Mouse (Mus musculus) spleen, postnatal 14 days (tissue): ENCODE results near the gene Olfr749.
A peak's percentile ranks its signal among the peaks of the same experiment; 100 is the strongest.
"Not testable (repeated sequence)": the region's sequence is repeated elsewhere in the genome, so short reads cannot be mapped to it uniquely, and the experiment has no call there.

Source experiments
- DNase-seq, 2 experiments: peaks; one replicate each; pipeline ENCODE4 v3.0.0; 2021 to 2022; ENCODE audit warnings: low spot score in 2 of 2

The Olfr749 gene

DNA sequence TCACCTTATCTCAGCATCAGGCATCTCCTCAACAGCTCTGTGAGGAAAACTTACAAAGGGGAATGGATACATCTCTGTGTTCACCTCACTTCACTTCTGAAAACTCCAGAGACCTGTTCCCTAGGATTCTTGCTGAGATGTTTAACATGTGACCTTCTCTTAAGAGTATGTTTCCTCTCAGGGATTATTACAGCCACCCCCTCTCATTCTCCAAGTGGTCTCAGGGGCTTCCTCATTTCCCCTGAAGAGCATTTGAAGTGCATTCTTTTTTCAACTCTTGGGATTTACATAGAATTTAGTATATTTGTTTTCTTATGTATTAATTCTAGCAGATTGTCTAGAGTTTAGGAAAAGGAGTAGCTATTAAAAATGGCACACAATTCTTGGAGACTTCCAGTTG lies at the start of gene Olfr749:
Gene Olfr749 (minus strand): TSS at position 101 of the 400 bp plus-strand sequence.
- DNase-seq: no peak

- DNase-seq: no peak
These were observed 43.3 kb upstream of the Olfr749 start for GRCm38 (mm10) chr14:50788157-50788556.

- DNase-seq: peak; percentile 87 to 94
These were observed 40.4 kb upstream of the Olfr749 start, which contains the start of gene Ttc5 for GRCm38 (mm10) chr14:50785251-50785637. Gene Ttc5, minus strand, starts transcription at chr14:50785519.

GRCm38 (mm10) chr14:50784391-50785250 lies 39.7 kb upstream of the Olfr749 start:
- no peak for DNase-seq

- DNase-seq: no peak
These were observed 37.3 kb upstream of the Olfr749 start for GRCm38 (mm10) chr14:50782166-50782565.

GRCm38 (mm10) chr14:50771342-50771741 lies 26.4 kb upstream of the Olfr749 start:
- no peak for DNase-seq

- no peak for DNase-seq
These were observed 20.8 kb upstream of the Olfr749 start for GRCm38 (mm10) chr14:50765736-50766135.

DNA sequence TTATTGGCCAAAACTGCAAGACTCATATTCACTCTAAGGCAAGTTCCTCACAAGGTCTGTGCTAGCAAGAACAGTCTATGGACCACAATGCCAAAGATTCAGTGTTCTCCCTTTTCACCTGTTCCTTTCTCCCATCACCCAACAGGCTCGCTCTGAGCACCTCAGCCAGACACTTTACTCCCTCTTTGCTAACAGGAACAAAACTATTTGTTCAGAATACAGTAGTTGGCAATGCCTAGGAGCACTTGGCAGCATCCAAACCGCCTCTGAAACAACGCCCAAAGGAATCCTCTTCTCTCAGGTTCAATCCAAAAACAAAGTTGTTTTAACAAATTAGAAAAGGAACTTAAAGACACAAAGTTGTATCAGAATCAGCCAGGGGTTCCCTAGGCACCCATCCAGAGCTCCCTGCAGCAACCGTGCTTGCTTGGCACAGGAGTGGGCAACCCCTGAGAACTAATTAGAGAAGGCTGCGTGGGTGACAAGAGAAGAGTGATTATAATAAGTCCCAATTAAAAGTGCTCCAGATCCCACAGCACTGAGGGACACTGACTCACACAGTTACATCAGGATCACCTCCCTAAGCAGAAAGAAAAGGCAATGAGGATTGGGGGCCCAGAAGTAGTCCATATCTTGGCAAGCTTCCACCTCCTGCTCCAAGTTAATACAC lies 13.7 kb upstream of the Olfr749 start:
- DNase-seq: no peak

- DNase-seq: no peak
These were observed 3.3 kb downstream of the Olfr749 start for GRCm38 (mm10) chr14:50741584-50741983.

GRCm38 (mm10) chr14:50740334-50740733 lies 4.6 kb downstream of the Olfr749 start:
- DNase-seq: no peak

DNA sequence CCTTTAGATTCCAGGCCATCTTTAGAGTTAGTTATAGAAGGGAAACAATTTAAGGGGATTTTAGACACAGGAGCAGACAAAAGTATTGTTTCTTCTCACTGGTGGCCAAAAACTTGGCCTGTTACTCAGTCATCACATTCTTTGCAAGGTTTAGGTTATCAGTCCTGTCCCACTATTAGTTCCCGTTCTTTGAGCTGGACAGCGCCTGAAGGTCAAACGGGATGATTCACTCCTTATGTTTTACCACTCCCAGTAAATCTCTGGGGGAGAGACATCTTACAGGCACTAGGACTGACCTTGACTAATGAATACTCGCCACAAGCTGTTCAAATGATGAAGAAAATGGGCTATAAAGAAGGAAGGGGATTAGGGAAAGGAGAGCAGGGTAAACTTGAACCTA lies 22.5 kb downstream of the Olfr749 start:
- not testable (repeated sequence) for DNase-seq

GRCm38 (mm10) chr14:50719875-50720274 lies 25.0 kb downstream of the Olfr749 start:
- DNase-seq: not testable (repeated sequence)

DNA sequence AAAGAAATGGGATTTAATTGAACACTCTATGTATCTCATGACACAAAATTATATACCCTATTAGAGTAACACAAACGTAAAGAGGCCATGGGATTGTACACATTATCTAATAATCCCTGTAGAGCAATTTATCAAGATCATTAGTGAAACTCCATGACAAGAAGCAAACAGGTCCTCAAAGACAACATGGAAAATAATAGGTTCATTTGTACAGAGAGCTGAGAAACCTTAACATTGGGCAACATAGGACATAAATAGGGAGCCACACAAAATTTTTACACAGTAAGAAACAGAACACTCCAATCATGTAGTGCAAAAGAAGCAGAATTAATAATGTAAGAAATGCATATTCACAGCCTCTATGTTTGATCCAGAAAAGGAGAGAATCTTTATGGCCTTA lies 37.8 kb downstream of the Olfr749 start, which contains the start of gene Olfr748:
Gene Olfr748 (plus strand): TSS at position 301 of the 400 bp plus-strand sequence.
- no peak for DNase-seq

- DNase-seq: no peak
These were observed 51.8 kb downstream of the Olfr749 start, which contains the start of gene Olfr747 for GRCm38 (mm10) chr14:50693106-50693505. Gene Olfr747, minus strand, starts transcription at chr14:50693206.
